Mouse (Mus musculus) neural tube, embryonic 12.5 days (tissue): Measurements from ENCODE around the gene Asb16. TPM values are rescaled to one million over a fixed set of nuclear protein-coding genes. Genes with fewer than 3 reads are reported as not detected.

Experiments used
- ATAC-seq: fragments of 200-750 bp; cut with Nextera tagmentation; 2 replicates; pipeline ENCODE4 v1.8.0; 2017; ENCODE audit warnings: low read depth, mild to moderate bottlenecking, moderate TSS enrichment, moderate library complexity; ENCODE audit not compliant: low FRiP score
- H3K27ac ChIP-seq: fragments of 300-500 bp; sonication (generic); 2 replicates; pipeline ENCODE4 v1.5.1; 2016
- H3K27me3 ChIP-seq: fragments of 300-500 bp; sonication (generic); replicated peaks from 2 replicates; pipeline ENCODE4 v1.6.1; 2016; ENCODE audit warnings: mild to moderate bottlenecking
- H3K36me3 ChIP-seq: fragments of 300-500 bp; sonication (generic); 2 replicates; pipeline ENCODE4 v1.6.1; 2016; ENCODE audit warnings: mild to moderate bottlenecking
- H3K4me1 ChIP-seq: fragments of 300-500 bp; sonication (generic); 2 replicates; pipeline ENCODE4 v1.6.1; 2016
- H3K4me2 ChIP-seq: fragments of 300-500 bp; sonication (generic); replicated peaks from 2 replicates; pipeline ENCODE4 v1.6.1; 2016; ENCODE audit warnings: mild to moderate bottlenecking
- H3K4me3 ChIP-seq: fragments of 300-500 bp; sonication (generic); 2 replicates; pipeline ENCODE4 v1.5.1; 2016
- H3K9ac ChIP-seq: fragments of 300-500 bp; sonication (generic); 2 replicates; pipeline ENCODE4 v1.6.1; 2016; ENCODE audit warnings: mild to moderate bottlenecking
- H3K9me3 ChIP-seq: fragments of 300-500 bp; sonication (generic); 2 replicates; pipeline ENCODE4 v1.6.1; 2016; ENCODE audit warnings: mild to moderate bottlenecking
- WGBS: fragments of 180-500 bp; shearing (Covaris S2); methylation state at CpG from one replicate; pipeline ENCODE4 v1.1.7; 2016; 5-methylcytosine and 5-hydroxymethylcytosine counted together
- polyA plus RNA-seq: library from polyadenylated mRNA; unstranded; fragments of >200 nt; fragmentation: Nextera tagmentation; extraction: Ambion mirVana; gene quantifications from 2 replicates; pipeline ENCODE4 v1.2.1, GENCODE M21; 2016

Asb16 gene
- polyA plus RNA-seq, 1 experiment from 2014 or later, result not detected

DNA sequence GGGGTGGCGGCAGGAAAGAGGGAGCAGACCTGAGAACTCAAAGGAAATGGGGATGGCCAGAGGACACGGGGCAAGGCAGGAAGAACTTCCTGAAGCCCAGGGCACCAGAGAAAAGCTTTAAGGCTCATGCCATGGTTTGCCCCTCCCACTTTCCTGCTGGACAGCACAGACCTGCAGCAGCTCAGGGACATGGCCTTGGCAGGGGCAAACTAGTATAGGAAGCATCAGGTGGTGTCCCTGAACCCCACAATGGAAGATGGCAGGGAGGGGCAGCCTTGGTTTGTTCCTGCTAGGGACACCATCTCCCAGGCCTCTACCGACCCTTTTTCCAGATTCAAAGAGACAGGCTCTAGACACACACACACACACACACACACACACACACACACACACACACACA lies 36.8 kb downstream of the Asb16 start:
- WGBS, result 62% methylated on average over 2 of the region's 3 CpGs
- Histone ChIP-seq H3K27me3 (no peaks in the 10 kb centered on the region), H3K4me3 (no peak overlapping the region), H3K36me3 (peaks cover 43% of the 10 kb centered on the region), H3K4me2 (no peak overlapping the region), H3K4me1 (peaks cover 12% of the 10 kb centered on the region), H3K27ac (no peak overlapping the region), H3K9ac (no peak overlapping the region), H3K9me3 (no peaks in the 10 kb centered on the region)
- no peak for ATAC-seq

DNA sequence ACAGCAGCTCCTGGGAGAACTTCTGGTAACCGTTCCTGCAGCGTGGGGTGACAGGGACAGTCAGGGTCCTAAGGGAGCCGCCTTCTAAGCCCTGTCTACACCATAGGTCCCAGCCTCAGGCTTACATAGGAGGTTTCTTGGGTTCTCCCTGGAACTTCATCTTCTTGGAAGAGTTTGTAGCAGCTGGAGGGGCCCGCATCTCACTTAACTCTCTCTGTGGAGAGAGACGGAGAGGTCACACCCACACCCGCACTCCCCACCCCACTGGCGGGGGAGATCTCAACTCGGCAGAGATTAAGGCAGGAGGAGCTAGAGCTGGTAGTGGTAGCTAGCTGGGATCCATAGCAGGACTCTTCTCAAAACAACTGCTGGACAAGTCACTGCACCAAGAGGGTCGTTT lies 39.6 kb downstream of the Asb16 start:
- H3K9ac ChIP-seq, result no peak overlapping the region

DNA sequence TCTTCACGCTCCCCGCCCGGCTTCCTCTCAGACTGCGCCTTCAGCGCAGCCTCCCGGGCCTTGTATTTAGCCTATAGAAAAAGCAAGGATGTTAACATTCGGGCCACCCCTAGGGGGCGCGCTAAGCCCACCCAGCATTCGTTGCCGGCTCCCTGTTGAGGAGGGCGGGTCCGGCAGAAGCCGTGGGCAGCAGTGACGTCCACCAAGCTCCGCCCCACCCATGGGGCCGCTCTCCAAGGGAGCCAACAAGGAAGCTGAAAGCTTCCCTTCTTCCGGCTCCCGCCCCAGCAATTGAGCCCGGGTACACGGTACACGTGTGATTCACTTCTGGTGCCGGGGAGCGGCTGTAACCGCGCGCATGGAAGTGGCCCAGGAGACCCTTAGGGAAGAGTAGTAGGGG lies 40.4 kb downstream of the Asb16 start:
- WGBS, result under 1% methylated on average over 27 of the region's 27 CpGs
- H3K4me3 ChIP-seq, result peak overlapping the region; percentile 15
- no peaks in the 10 kb centered on the region for H3K9me3 ChIP-seq
- H3K4me2 ChIP-seq, result peak overlapping the region; percentile 58
- H3K4me1 ChIP-seq, result peaks cover 22% of the 10 kb centered on the region
- peaks cover 79% of the 10 kb centered on the region for H3K36me3 ChIP-seq
- no peak overlapping the region for H3K27ac ChIP-seq
- peak; percentile 90 for ATAC-seq
- H3K27me3 ChIP-seq, result no peaks in the 10 kb centered on the region
- H3K9ac ChIP-seq, result peak overlapping the region; percentile 30; the same call in 1 of the 2 replicates

More for the DNA sequence above, 39.6 kb downstream of the Asb16 start:
- peaks cover 70% of the 10 kb centered on the region for H3K36me3 ChIP-seq
- H3K4me2 ChIP-seq, result no peak overlapping the region
- no peaks in the 10 kb centered on the region for H3K9me3 ChIP-seq
- no peaks in the 10 kb centered on the region for H3K27me3 ChIP-seq
- H3K4me3 ChIP-seq, result no peak overlapping the region
- no peak overlapping the region for H3K27ac ChIP-seq
- peaks cover 22% of the 10 kb centered on the region for H3K4me1 ChIP-seq
- 89% methylated on average over 9 of the region's 9 CpGs for WGBS
- ATAC-seq, result no peak

DNA sequence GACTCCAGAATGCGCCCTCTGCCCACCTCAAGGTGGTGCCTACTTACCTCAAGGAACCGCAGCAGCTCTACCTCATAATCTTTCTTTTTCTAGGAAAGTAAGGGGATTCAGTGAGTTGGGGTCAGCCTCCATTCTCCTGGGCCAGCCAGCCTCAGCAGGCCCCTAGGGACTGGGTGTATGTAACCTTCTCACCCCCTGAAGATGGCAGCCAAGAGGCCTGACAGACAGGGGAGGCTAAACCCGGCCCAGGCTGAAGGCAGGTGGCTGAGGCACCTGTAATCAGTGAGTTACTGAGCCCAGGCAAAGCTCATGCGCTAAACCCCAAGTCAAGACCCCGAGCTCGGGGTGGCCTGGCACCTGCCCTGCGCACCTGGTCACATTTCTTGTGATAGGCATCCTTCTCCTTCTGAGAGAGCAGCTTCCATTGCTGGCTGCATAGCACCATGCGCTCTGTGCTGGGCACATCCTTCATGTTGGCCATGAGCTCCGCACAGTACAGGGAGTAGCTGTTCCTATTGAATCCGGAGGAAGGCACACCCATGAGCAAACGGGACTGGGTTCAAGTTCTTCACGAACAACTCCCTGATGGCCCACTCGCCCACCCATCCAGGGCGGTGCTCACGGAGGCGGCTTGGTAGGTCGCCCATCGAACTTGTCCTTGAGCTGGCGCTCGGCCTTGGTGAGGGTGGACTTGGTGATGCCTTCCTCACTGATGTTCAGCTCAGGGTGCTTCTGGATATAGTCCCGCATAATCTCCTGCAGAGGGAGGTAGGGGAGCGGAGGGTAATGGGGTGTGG lies 41.5 kb downstream of the Asb16 start:
- Histone ChIP-seq H3K4me1 (peaks cover 22% of the 10 kb centered on the region), H3K9ac (peak overlapping the region; percentile 30; the same call in 1 of the 2 replicates), H3K9me3 (no peaks in the 10 kb centered on the region), H3K4me2 (peak overlapping the region; percentile 58), H3K27me3 (no peaks in the 10 kb centered on the region), H3K36me3 (peaks cover 86% of the 10 kb centered on the region), H3K4me3 (peak overlapping the region; percentile 15; the same call in 1 of the 2 replicates), H3K27ac (peak overlapping the region; percentile 26; the same call in 1 of the 2 replicates)
- peak; percentile 22; the same call in 1 of the 2 replicates for ATAC-seq
- WGBS, result 87% methylated on average over 22 of the region's 22 CpGs

DNA sequence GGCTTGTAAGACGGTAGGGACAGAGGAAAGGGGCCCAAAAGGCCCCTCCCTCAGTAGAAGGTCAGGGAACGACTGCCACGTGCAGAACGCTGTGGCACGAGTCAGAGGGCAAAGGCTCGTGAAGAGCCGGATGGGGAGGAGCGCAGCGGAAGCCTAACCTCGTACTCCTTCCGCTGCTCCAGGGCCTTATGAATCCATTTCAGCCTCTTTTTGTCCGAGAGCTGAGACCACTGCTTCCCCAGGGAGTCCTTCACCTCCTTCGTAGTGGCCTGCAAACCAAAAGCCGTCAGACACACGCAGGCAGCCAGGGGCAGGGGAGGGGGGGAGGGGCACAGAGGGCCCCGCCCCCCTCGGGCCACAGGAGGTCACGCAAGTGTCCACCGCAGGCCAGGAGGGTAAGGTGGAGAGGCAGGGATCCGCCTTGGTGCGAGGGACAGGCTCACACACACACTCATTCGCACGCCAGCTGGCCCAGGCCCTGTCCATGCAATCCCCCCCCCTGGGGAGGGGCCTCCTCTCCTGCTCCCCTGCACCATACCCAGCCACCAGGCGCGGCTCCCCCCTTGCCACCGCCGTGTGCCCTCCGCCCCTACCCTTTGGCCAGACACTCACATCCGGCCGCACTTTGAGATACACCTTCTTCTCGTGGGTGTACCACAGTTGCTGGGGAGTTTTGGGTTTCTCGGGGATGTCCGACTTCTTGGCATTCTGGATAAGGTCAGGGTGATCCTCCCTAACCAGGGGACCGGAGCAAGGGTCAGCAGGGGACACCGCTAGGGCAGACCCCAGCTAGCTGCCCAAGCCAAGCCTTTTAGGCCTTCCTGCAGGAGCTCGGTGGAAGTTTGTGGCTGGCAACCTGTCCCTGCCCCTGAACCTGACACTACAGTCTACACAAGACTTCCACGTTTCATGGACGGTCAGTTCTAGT lies 42.5 kb downstream of the Asb16 start:
- no peak for ATAC-seq
- Histone ChIP-seq H3K9me3 (no peaks in the 10 kb centered on the region), H3K36me3 (peaks cover 76% of the 10 kb centered on the region), H3K27ac (no peak overlapping the region), H3K4me3 (no peak overlapping the region), H3K4me2 (no peak overlapping the region; the same call in 1 of the 2 replicates), H3K9ac (0 out of 2 replicates have a peak overlapping the region, but pooled peaks have one; percentile 3), H3K27me3 (no peaks in the 10 kb centered on the region), H3K4me1 (peaks cover 32% of the 10 kb centered on the region)
- 42% methylated on average over 38 of the region's 38 CpGs for WGBS

DNA sequence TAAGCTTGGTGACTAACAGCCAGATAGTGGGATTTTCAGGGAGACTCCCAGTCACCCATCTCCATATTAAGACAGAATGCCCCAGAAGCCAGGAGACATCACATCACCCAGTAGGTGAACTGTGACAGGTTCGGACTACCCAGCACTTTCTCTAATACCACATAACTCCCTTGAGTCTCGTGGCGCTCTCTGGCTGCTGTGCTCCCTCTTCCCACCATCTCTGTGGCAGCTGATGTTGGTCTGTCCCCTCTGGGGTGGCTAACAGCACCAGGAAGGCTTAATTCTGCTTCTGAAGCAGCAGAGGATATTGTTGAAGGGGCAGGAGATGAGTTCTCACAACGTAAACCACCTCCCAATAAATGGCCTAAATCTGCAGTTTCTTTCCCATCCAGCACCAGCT lies 43.4 kb downstream of the Asb16 start:
- ATAC-seq, result no peak
- Histone ChIP-seq H3K36me3 (peaks cover 67% of the 10 kb centered on the region), H3K4me1 (peaks cover 37% of the 10 kb centered on the region), H3K27ac (no peak overlapping the region), H3K4me3 (no peak overlapping the region), H3K9me3 (no peaks in the 10 kb centered on the region), H3K27me3 (no peaks in the 10 kb centered on the region), H3K9ac (no peak overlapping the region), H3K4me2 (no peak overlapping the region)
- 86% methylated on average over 4 of the region's 4 CpGs for WGBS

DNA sequence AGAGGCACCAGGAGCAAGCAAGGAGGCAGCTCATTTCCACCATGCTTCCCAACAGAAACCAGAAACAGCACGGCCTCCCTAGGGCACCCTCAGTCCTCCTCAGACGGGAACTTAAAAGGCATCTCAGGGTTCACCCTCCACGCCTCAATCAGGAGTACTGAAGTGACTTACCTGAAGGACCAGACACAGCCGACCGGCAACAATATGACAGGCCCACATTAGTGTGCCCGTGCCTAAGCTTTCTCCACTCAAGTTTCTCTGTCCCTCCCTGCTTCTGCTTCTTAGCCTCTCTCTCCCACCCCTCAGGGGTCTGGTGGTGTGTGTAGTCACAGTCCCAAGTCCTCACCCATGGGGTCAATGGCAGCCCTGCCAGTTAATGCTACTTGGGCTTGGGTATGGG lies 44.0 kb downstream of the Asb16 start:
- H3K9me3 ChIP-seq, result no peaks in the 10 kb centered on the region
- WGBS, result 84% methylated on average over 6 of the region's 6 CpGs
- H3K27me3 ChIP-seq, result no peaks in the 10 kb centered on the region
- no peak for ATAC-seq
- H3K27ac ChIP-seq, result no peak overlapping the region
- no peak overlapping the region for H3K9ac ChIP-seq
- peaks cover 61% of the 10 kb centered on the region for H3K36me3 ChIP-seq
- no peak overlapping the region for H3K4me3 ChIP-seq
- peaks cover 37% of the 10 kb centered on the region for H3K4me1 ChIP-seq
- no peak overlapping the region for H3K4me2 ChIP-seq

DNA sequence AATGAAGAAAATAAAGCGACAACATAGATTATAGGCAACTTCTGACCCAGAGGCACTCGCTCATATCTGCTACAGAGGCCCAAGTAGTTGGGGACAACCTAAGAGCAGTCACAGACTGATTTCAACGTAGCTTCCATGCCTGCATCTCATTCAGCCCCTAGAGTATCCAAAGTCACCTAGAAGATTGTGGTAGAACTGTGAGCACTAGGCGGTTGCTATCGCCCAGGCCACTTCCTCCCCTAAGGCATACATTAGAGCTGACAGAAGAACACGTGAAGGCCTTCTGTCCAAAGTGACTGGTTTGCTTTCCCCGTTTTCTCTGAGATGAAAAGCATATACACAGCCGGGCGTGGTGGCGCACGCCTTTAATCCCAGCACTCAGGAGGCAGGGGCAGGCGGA lies 45.8 kb downstream of the Asb16 start:
- peaks cover 35% of the 10 kb centered on the region for H3K4me1 ChIP-seq
- no peak overlapping the region for H3K4me3 ChIP-seq
- peaks cover 53% of the 10 kb centered on the region for H3K36me3 ChIP-seq
- H3K4me2 ChIP-seq, result no peak overlapping the region
- no peak for ATAC-seq
- WGBS, result 92% methylated on average over 12 of the region's 12 CpGs
- no peaks in the 10 kb centered on the region for H3K27me3 ChIP-seq
- H3K27ac ChIP-seq, result no peak overlapping the region
- no peaks in the 10 kb centered on the region for H3K9me3 ChIP-seq
- no peak overlapping the region for H3K9ac ChIP-seq

DNA sequence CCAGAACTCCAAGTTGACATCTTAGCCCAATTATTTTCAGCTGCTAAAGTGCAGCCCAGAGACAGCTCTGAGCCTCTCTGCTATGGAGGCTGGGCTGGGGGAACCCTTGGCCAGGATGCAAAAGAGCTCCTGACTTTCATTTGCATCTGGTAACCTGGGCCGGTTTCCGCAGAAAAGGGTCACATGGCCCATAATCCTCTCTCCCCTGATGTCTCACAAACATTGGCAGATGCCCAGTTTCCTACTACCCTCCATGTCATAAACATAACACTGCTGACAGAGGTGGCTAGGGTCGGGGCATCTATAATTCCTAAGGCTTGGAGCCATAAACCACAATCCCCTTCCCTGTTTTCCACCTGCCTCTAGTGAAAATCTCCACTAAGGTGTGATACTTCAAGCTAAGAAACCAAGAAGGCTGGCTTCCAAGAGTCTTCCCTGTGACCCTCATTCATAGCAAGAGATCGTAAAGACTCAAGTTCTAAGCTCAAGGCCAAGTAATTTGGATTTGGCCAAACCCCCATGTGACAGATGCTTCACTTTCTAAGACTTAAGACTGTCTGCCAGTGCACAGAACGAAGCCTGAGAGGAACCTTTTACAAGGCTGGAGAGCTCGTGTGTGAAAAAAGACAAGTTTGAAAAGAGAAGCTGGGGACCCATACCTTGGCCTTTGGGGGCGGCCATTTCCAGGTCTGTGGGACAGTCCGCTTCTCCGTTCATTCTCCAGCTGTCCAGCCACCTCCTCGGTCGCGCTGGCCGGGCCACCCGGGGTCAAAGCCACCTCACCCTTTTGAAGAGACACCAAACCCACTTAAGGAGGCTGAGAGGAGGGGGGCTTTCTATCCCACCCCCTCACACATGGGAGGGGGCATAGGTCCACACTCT lies 47.4 kb downstream of the Asb16 start:
- Histone ChIP-seq H3K4me3 (peak overlapping the region; percentile 100), H3K27ac (no peak overlapping the region), H3K9ac (peak overlapping the region; percentile 100), H3K27me3 (no peaks in the 10 kb centered on the region), H3K4me2 (peak overlapping the region; percentile 72), H3K36me3 (peaks cover 37% of the 10 kb centered on the region), H3K4me1 (peaks cover 25% of the 10 kb centered on the region), H3K9me3 (no peaks in the 10 kb centered on the region)
- no peak for ATAC-seq
- WGBS, result 18% methylated on average over 14 of the region's 14 CpGs

DNA sequence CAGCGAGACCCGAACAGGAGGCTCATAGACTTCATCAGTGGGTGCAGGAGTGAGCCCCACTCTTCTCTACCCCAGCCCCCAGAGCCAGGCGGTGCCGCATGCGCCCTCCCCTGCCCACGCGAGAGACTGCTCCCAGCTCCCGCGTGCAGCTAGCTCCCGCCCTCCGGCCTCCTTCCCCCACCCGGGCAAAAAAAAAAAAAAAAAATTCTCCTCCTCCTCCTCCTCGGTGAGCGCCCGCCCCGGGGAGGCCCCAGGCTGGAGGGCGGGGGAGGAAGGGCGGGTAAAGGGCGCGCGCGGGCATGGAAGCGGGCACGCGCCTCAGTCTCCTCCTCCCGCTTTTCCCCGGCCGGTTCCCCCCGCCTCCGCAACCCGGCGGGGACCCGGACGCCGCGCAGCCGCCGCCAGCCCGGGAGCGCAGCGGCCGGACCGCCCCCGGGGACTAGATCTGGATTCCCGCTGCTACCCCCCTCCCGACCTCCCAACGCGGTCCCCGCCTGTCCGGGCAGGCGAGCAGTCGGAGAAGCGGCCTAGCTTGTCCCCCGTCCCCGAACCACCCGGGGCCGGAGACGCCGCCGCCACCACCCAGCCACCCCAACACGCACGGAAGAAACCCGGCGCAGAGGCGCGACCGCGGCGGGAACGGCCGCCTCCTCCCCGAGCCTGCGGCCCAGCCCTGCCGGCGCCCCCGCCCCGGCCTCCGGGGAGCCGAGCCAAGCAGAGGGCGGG lies 48.2 kb downstream of the Asb16 start:
- H3K4me2 ChIP-seq, result peak overlapping the region; percentile 72
- H3K4me1 ChIP-seq, result peaks cover 20% of the 10 kb centered on the region
- no peaks in the 10 kb centered on the region for H3K9me3 ChIP-seq
- H3K4me3 ChIP-seq, result peak overlapping the region; percentile 100
- peaks cover 30% of the 10 kb centered on the region for H3K36me3 ChIP-seq
- ATAC-seq, result peak; percentile 27; the same call in 1 of the 2 replicates
- peak overlapping the region; percentile 100 for H3K9ac ChIP-seq
- H3K27ac ChIP-seq, result peak overlapping the region; percentile 99
- WGBS, result under 1% methylated on average over 71 of the region's 80 CpGs
- no peaks in the 10 kb centered on the region for H3K27me3 ChIP-seq
